In the genomic region with DNA sequence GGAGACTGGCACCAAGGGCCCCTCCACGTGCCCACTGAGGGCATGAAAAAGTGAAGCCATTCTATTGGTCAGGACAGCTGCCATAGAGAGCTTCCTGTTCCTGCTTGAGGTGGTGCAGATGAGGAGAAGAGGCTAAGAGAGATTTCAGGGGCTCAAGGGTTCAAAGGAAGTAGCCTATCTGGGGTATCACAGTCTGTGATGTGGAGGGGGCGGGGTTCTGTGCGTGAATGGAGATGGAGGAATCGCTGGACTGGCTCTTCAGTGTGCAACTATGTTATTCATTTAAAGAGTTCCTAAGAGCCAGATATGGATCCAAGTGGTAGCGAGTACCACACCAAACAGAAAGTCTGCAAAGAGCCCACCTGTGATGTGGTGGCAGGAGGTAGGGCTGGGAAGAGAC, we compare ENCODE assay signal across 9 mouse cellular contexts. TPM values are rescaled to one million over a fixed set of nuclear protein-coding genes. Genes with fewer than 3 reads are reported as not detected.
DNase-seq lines count a peak whose midpoint lies in the region; ATAC-seq and TF ChIP-seq lines count a peak whose summit lies in the region.
"Had no signal": no experiment of that assay in that cellular context is flagged by ENCODE, and none has a peak within 500 bp of the region (broad histone marks: within the 10 kb centered on the region; RNA-seq: fewer than 3 reads in every experiment).

No protein-coding gene starts in this region.

- H3K27ac ChIP-seq in kidney, embryonic 15.5 days, result peak overlapping the region; percentile 61; the same call in 1 of the 2 replicates
- H3K27ac ChIP-seq in intestine, postnatal 0 days (ENCODE audit: low read depth, low read length), result no peak overlapping the region
- no peak overlapping the region for H3K27ac ChIP-seq in midbrain, postnatal 0 days (ENCODE audit: low read depth, low read length)

- 62% methylated on average over 5 of the region's 5 CpGs for WGBS in kidney, embryonic 15.5 days
- WGBS in intestine, postnatal 0 days, result 57% methylated on average over 5 of the region's 5 CpGs
- 74% methylated on average over 5 of the region's 5 CpGs for WGBS in midbrain, postnatal 0 days

- H3K4me1 ChIP-seq in kidney, embryonic 15.5 days, result peaks cover 22% of the 10 kb centered on the region
- peaks cover 66% of the 10 kb centered on the region for H3K4me1 ChIP-seq in erythroblast, embryonic 14.5 days (ENCODE audit: control insufficient read depth)
- no peaks in the 10 kb centered on the region for H3K4me1 ChIP-seq in intestine, postnatal 0 days (replicated peaks; ENCODE audit: control insufficient read depth, insufficient read depth, low read length)
- no peaks in the 10 kb centered on the region; the same call in 1 of the 2 replicates for H3K4me1 ChIP-seq in midbrain, postnatal 0 days (ENCODE audit: insufficient read depth, low read length)

- peak overlapping the region; percentile 31 for H3K4me3 ChIP-seq in kidney, embryonic 15.5 days (replicated peaks)
- peak overlapping the region; percentile 61 for H3K4me3 ChIP-seq in erythroblast, embryonic 14.5 days (replicated peaks)
- 0 out of 2 replicates have a peak overlapping the region, but pooled peaks have one; percentile 13 for H3K4me3 ChIP-seq in intestine, postnatal 0 days (ENCODE audit: low read depth, low read length)
- peak overlapping the region; percentile 19; the same call in 1 of the 2 replicates for H3K4me3 ChIP-seq in midbrain, postnatal 0 days (ENCODE audit: low read depth, low read length)

- H3K27me3 ChIP-seq in kidney, embryonic 15.5 days, result peaks cover 23% of the 10 kb centered on the region
- peaks cover 34% of the 10 kb centered on the region for H3K27me3 ChIP-seq in erythroblast, embryonic 14.5 days (ENCODE audit: control insufficient read depth)
- no peaks in the 10 kb centered on the region for H3K27me3 ChIP-seq in intestine, postnatal 0 days (replicated peaks; ENCODE audit: control insufficient read depth, insufficient read depth, low read length)
- H3K27me3 ChIP-seq in midbrain, postnatal 0 days (ENCODE audit: insufficient read depth, low read length), result no peaks in the 10 kb centered on the region

- TF ChIP-seq CTCF in intestine, postnatal 0 days (IDR thresholded peaks at IDR 0.05; ENCODE audit: low read depth), result no peak
- no peak for TF ChIP-seq CTCF in midbrain, postnatal 0 days (IDR thresholded peaks at IDR 0.05)

- 0 out of 2 replicates have a peak, but pooled peaks have one; percentile 11 for ATAC-seq in kidney, embryonic 15.5 days (replicated peaks; ENCODE audit: low FRiP score)
- ATAC-seq in intestine, postnatal 0 days, result no peak
- ATAC-seq in midbrain, postnatal 0 days (ENCODE audit: low FRiP score), result no peak

- H3K4me2 ChIP-seq in kidney, embryonic 15.5 days, result peak overlapping the region; percentile 56
- peak overlapping the region; percentile 58 for H3K4me2 ChIP-seq in intestine, postnatal 0 days (replicated peaks; ENCODE audit: low read depth)
- peak overlapping the region; percentile 40 for H3K4me2 ChIP-seq in midbrain, postnatal 0 days (ENCODE audit: low read depth, low read length, poor library complexity, severe bottlenecking)

- DNase-seq in kidney, postnatal 14 days, result no peak
- DNase-seq in midbrain, postnatal 0 days (ENCODE audit: low spot score), result no peak
- DNase-seq in B cell, adult 2 months, result no peak
- DNase-seq in right cerebral cortex, adult 18-20 months, result no peak
- no peak for DNase-seq in cerebellum, adult 9-10 months

- no peaks in the 10 kb centered on the region for H3K36me3 ChIP-seq in kidney, embryonic 15.5 days
- H3K36me3 ChIP-seq in erythroblast, embryonic 14.5 days (ENCODE audit: control insufficient read depth), result no peaks in the 10 kb centered on the region
- no peaks in the 10 kb centered on the region for H3K36me3 ChIP-seq in intestine, postnatal 0 days (ENCODE audit: control insufficient read depth, insufficient read depth)
- H3K36me3 ChIP-seq in midbrain, postnatal 0 days (ENCODE audit: insufficient read depth, low read length), result no peaks in the 10 kb centered on the region

- no peak overlapping the region for H3K9ac ChIP-seq in kidney, embryonic 15.5 days
- no peak overlapping the region for H3K9ac ChIP-seq in intestine, postnatal 0 days (ENCODE audit: low read depth, low read length)
- no peak overlapping the region for H3K9ac ChIP-seq in midbrain, postnatal 0 days (replicated peaks; ENCODE audit: low read length, poor library complexity, severe bottlenecking)

- H3K9me3 ChIP-seq in kidney, embryonic 15.5 days (replicated peaks), result no peaks in the 10 kb centered on the region
- no peaks in the 10 kb centered on the region for H3K9me3 ChIP-seq in erythroblast, embryonic 14.5 days (ENCODE audit: control insufficient read depth, low read length)
- no peaks in the 10 kb centered on the region for H3K9me3 ChIP-seq in intestine, postnatal 0 days (ENCODE audit: control insufficient read depth)
- no peaks in the 10 kb centered on the region for H3K9me3 ChIP-seq in midbrain, postnatal 0 days (ENCODE audit: low read length)

RNA-seq across cellular contexts. Expression of a gene that starts 4.7 kb away (rescaled TPM):
- not detected in 2 replicates for polyA plus RNA-seq in kidney, embryonic 15.5 days (2015; fragmentation: Nextera tagmentation; extraction: Ambion mirVana)
- not detected in 2 replicates for polyA plus RNA-seq in erythroblast, embryonic 14.5 days (2012)
- 1.2 and 3.4 TPM in 2 replicates for polyA plus RNA-seq in intestine, postnatal 0 days (2015; fragmentation: Nextera tagmentation; extraction: Ambion mirVana)
- not detected in 2 replicates for total RNA-seq in midbrain, postnatal 0 days (2014; rRNA removed)
- not detected in 2 replicates for polyA plus RNA-seq in midbrain, postnatal 0 days (2015; fragmentation: Nextera tagmentation; extraction: Ambion mirVana)
- total RNA-seq: gastrocnemius, postnatal 36 days had no signal

RNA-seq across cellular contexts. Expression of a gene that starts 8.1 kb away (rescaled TPM):
- polyA plus RNA-seq in kidney, embryonic 15.5 days (2015; fragmentation: Nextera tagmentation; extraction: Ambion mirVana), result 14.0 and 14.2 TPM in 2 replicates
- 21.2 and 24.5 TPM in 2 replicates for polyA plus RNA-seq in erythroblast, embryonic 14.5 days (2012)
- polyA plus RNA-seq in intestine, postnatal 0 days (2015; fragmentation: Nextera tagmentation; extraction: Ambion mirVana), result 1.7 and 2.2 TPM in 2 replicates
- 59.1 and 68.4 TPM in 2 replicates for total RNA-seq in midbrain, postnatal 0 days (2014; rRNA removed)
- 33.9 and 40.7 TPM in 2 replicates for polyA plus RNA-seq in midbrain, postnatal 0 days (2015; fragmentation: Nextera tagmentation; extraction: Ambion mirVana)

RNA-seq across cellular contexts. Expression of a gene that starts 11.2 kb away (rescaled TPM):
- polyA plus RNA-seq in kidney, embryonic 15.5 days (2015; fragmentation: Nextera tagmentation; extraction: Ambion mirVana), result 3.6 TPM in 1 of 2 replicates, not detected in the other
- polyA plus RNA-seq in erythroblast, embryonic 14.5 days (2012), result not detected in 2 replicates
- 181 and 192 TPM in 2 replicates for polyA plus RNA-seq in intestine, postnatal 0 days (2015; fragmentation: Nextera tagmentation; extraction: Ambion mirVana)
- not detected in 2 replicates for total RNA-seq in midbrain, postnatal 0 days (2014; rRNA removed)
- not detected in 2 replicates for polyA plus RNA-seq in midbrain, postnatal 0 days (2015; fragmentation: Nextera tagmentation; extraction: Ambion mirVana)
- total RNA-seq: gastrocnemius, postnatal 36 days had no signal

RNA-seq across cellular contexts. Expression of a gene that starts 48.9 kb away (rescaled TPM):
- 0.19 and 0.33 TPM in 2 replicates for polyA plus RNA-seq in kidney, embryonic 15.5 days (2015; fragmentation: Nextera tagmentation; extraction: Ambion mirVana)
- polyA plus RNA-seq in erythroblast, embryonic 14.5 days (2012), result 0.14 and 0.16 TPM in 2 replicates
- polyA plus RNA-seq in intestine, postnatal 0 days (2015; fragmentation: Nextera tagmentation; extraction: Ambion mirVana), result 37.9 and 40.4 TPM in 2 replicates
- total RNA-seq in midbrain, postnatal 0 days (2014; rRNA removed), result 0.14 and 0.16 TPM in 2 replicates
- polyA plus RNA-seq in midbrain, postnatal 0 days (2015; fragmentation: Nextera tagmentation; extraction: Ambion mirVana), result 0.09 and 0.11 TPM in 2 replicates
- total RNA-seq: gastrocnemius, postnatal 36 days had no signal

RNA-seq across cellular contexts. Expression of a gene that starts 55.1 kb away (rescaled TPM):
- 0.82 and 1.1 TPM in 2 replicates for polyA plus RNA-seq in kidney, embryonic 15.5 days (2015; fragmentation: Nextera tagmentation; extraction: Ambion mirVana)
- polyA plus RNA-seq in erythroblast, embryonic 14.5 days (2012), result not detected in 2 replicates
- polyA plus RNA-seq in intestine, postnatal 0 days (2015; fragmentation: Nextera tagmentation; extraction: Ambion mirVana), result 5.4 and 5.6 TPM in 2 replicates
- 0.14 TPM in 1 of 2 replicates, not detected in the other for total RNA-seq in midbrain, postnatal 0 days (2014; rRNA removed)
- polyA plus RNA-seq in midbrain, postnatal 0 days (2015; fragmentation: Nextera tagmentation; extraction: Ambion mirVana), result 0.25 TPM in 2 replicates

Comparison
In these comparisons a context has a peak if more than half of its experiments do, and no peak if none do; other contexts are left out.
1. RNA of a gene that starts 11.2 kb away (polyA plus RNA-seq): 181 to 192 TPM in intestine, postnatal 0 days; 3.6 TPM in kidney, embryonic 15.5 days, not detected in erythroblast, embryonic 14.5 days and not detected in midbrain, postnatal 0 days; every median in the first group is over 10 times any median in the second.
2. Peak in every context shown above with its lines, with median percentiles within 50 percentile points of each other: H3K4me2 ChIP-seq and H3K4me3 ChIP-seq.